Mouse (Mus musculus) thymus, postnatal 36 days (tissue): ENCODE measurements around the gene Cep170.

ENCODE experiments used
- DNase-seq, 2 experiments: peaks; one replicate each; pipeline ENCODE4 v3.0.0; 2022; ENCODE audit warnings: mixed read lengths in 2 of 2

Cep170 gene

GRCm38 (mm10) chr1:176730528-176730927 lies 83.3 kb downstream of the Cep170 start:
- no peak for DNase-seq

GRCm38 (mm10) chr1:176727372-176727771 lies 86.5 kb downstream of the Cep170 start:
- DNase-seq = no peak

- DNase-seq = no peak
These were observed 89.1 kb downstream of the Cep170 start for GRCm38 (mm10) chr1:176724771-176725170.

- DNase-seq = no peak
These were observed 89.8 kb downstream of the Cep170 start for GRCm38 (mm10) chr1:176723858-176724713.

- peak; percentile 14 to 23 for DNase-seq
These were observed 101.4 kb downstream of the Cep170 start for GRCm38 (mm10) chr1:176712436-176712835.

GRCm38 (mm10) chr1:176700226-176700625 lies 113.6 kb downstream of the Cep170 start:
- no peak for DNase-seq

GRCm38 (mm10) chr1:176699793-176700192 lies 114.1 kb downstream of the Cep170 start:
- no peak for DNase-seq

- DNase-seq = no peak
These were observed 115.2 kb downstream of the Cep170 start for GRCm38 (mm10) chr1:176698647-176699046.

GRCm38 (mm10) chr1:176697091-176697490 lies 116.8 kb downstream of the Cep170 start:
- peak in 1 of 2 experiments; percentile 12 for DNase-seq

- DNase-seq = no peak
These were observed 122.8 kb downstream of the Cep170 start for GRCm38 (mm10) chr1:176691101-176691500.

GRCm38 (mm10) chr1:176688251-176688880 lies 125.5 kb downstream of the Cep170 start:
- DNase-seq = no peak
